ENCODE assay signal across 17 mouse cellular contexts in genomic region chr8:122593783-122594507, GRCm38 (mm10). TPM values are rescaled to one million over a fixed set of nuclear protein-coding genes. Genes with fewer than 3 reads are reported as not detected.
A peak's percentile ranks its signal among the peaks of the same experiment; 100 is the strongest.
DNase-seq lines count a peak whose midpoint lies in the region; ATAC-seq and TF ChIP-seq lines count a peak whose summit lies in the region.
"Had no signal": no experiment of that assay in that cellular context is flagged by ENCODE, and none has a peak within 500 bp of the region (broad histone marks: within the 10 kb centered on the region; RNA-seq: fewer than 3 reads in every experiment).

No protein-coding gene starts in this region.

- TF ChIP-seq POLR2A in bone marrow, adult 2 months (IDR thresholded peaks at IDR 0.05; ENCODE audit: borderline replicate concordance, control insufficient read depth, low read depth, low read length): no peak

- H3K27ac ChIP-seq in forebrain, embryonic 12.5 days: peak overlapping the region; percentile 54; the same call in 1 of the 2 replicates
- no peak overlapping the region for H3K27ac ChIP-seq in forebrain, embryonic 11.5 days (ENCODE audit: low read depth, low read length)
- H3K27ac ChIP-seq in bone marrow, adult 2 months (ENCODE audit: control insufficient read depth, insufficient read depth, low read depth, low read length, poor library complexity): peak overlapping the region; percentile 83
- H3K27ac ChIP-seq in embryonic facial prominence, embryonic 11.5 days (replicated peaks; ENCODE audit: low read depth, low read length): no peak overlapping the region
- no peak overlapping the region for H3K27ac ChIP-seq in limb, embryonic 12.5 days
- H3K27ac ChIP-seq: heart, embryonic 15.5 days; stomach, postnatal 0 days had no signal

- no peak for DNase-seq in forebrain, embryonic 11.5 days (ENCODE audit: low spot score)
- no peak for DNase-seq in embryonic facial prominence, embryonic 11.5 days (ENCODE audit: low spot score)
- DNase-seq in right cerebral cortex, adult 2 months (ENCODE audit: low spot score in 2 of 2): no peak
- no peak for DNase-seq in kidney, postnatal 36 days

- no peak overlapping the region for H3K4me2 ChIP-seq in forebrain, embryonic 12.5 days
- no peak overlapping the region for H3K4me2 ChIP-seq in forebrain, embryonic 11.5 days (ENCODE audit: low read depth, low read length, severe bottlenecking)
- H3K4me2 ChIP-seq in embryonic facial prominence, embryonic 11.5 days (ENCODE audit: low read depth, low read length): no peak overlapping the region
- H3K4me2 ChIP-seq in limb, embryonic 12.5 days: no peak overlapping the region
- H3K4me2 ChIP-seq: heart, embryonic 15.5 days had no signal

- no peak overlapping the region for H3K4me3 ChIP-seq in forebrain, embryonic 12.5 days (replicated peaks)
- no peak overlapping the region for H3K4me3 ChIP-seq in forebrain, embryonic 11.5 days (ENCODE audit: low read depth, low read length)
- peak overlapping the region; percentile 16 for H3K4me3 ChIP-seq in bone marrow, adult 2 months (replicated peaks; ENCODE audit: control insufficient read depth, low read depth, low read length)
- H3K4me3 ChIP-seq in embryonic facial prominence, embryonic 11.5 days (ENCODE audit: low read depth, low read length): no peak overlapping the region
- H3K4me3 ChIP-seq in limb, embryonic 12.5 days (replicated peaks): no peak overlapping the region
- H3K4me3 ChIP-seq: heart, embryonic 15.5 days had no signal

- no peaks in the 10 kb centered on the region for H3K4me1 ChIP-seq in forebrain, embryonic 12.5 days
- no peaks in the 10 kb centered on the region for H3K4me1 ChIP-seq in forebrain, embryonic 11.5 days (replicated peaks; ENCODE audit: control insufficient read depth, insufficient read depth, low read length)
- H3K4me1 ChIP-seq in bone marrow, adult 2 months (ENCODE audit: control insufficient read depth, insufficient read depth, low read length): peaks cover 18% of the 10 kb centered on the region
- H3K4me1 ChIP-seq in embryonic facial prominence, embryonic 11.5 days (ENCODE audit: control insufficient read depth, insufficient read depth, low read length): no peaks in the 10 kb centered on the region
- peaks cover 5% of the 10 kb centered on the region; the same call in 1 of the 2 replicates for H3K4me1 ChIP-seq in limb, embryonic 12.5 days (replicated peaks)
- H3K4me1 ChIP-seq: heart, embryonic 15.5 days had no signal

- no peak for TF ChIP-seq CTCF in bone marrow, adult 2 months (IDR thresholded peaks at IDR 0.05; ENCODE audit: control insufficient read depth, insufficient read depth, low read length)

- no peaks in the 10 kb centered on the region for H3K36me3 ChIP-seq in forebrain, embryonic 12.5 days (replicated peaks)
- H3K36me3 ChIP-seq in forebrain, embryonic 11.5 days (ENCODE audit: control insufficient read depth, insufficient read depth, low read length): no peaks in the 10 kb centered on the region
- no peaks in the 10 kb centered on the region for H3K36me3 ChIP-seq in embryonic facial prominence, embryonic 11.5 days (replicated peaks; ENCODE audit: control insufficient read depth, insufficient read depth, low read depth, low read length)
- H3K36me3 ChIP-seq in limb, embryonic 12.5 days: peaks cover 15% of the 10 kb centered on the region; the same call in 1 of the 2 replicates
- H3K36me3 ChIP-seq: heart, embryonic 15.5 days had no signal

- ATAC-seq in forebrain, embryonic 12.5 days (ENCODE audit: low FRiP score): no peak
- ATAC-seq in forebrain, embryonic 11.5 days (replicated peaks; ENCODE audit: low FRiP score): no peak
- ATAC-seq in embryonic facial prominence, embryonic 11.5 days (replicated peaks; ENCODE audit: insufficient number of reproducible peaks, low FRiP score, low TSS enrichment, low read depth): no peak
- ATAC-seq in limb, embryonic 12.5 days (ENCODE audit: insufficient number of reproducible peaks, insufficient read depth, low FRiP score, low TSS enrichment, low read depth): no peak
- ATAC-seq in granulocyte monocyte progenitor cell, adult 5-6 weeks (replicated peaks; ENCODE audit: poor library complexity, severe bottlenecking): no peak
- ATAC-seq: intestine, postnatal 0 days had no signal

- H3K9me3 ChIP-seq in forebrain, embryonic 12.5 days: no peaks in the 10 kb centered on the region
- no peaks in the 10 kb centered on the region for H3K9me3 ChIP-seq in forebrain, embryonic 11.5 days (ENCODE audit: control insufficient read depth, low read length)
- no peaks in the 10 kb centered on the region for H3K9me3 ChIP-seq in embryonic facial prominence, embryonic 11.5 days (replicated peaks; ENCODE audit: control insufficient read depth, low read length)
- no peaks in the 10 kb centered on the region for H3K9me3 ChIP-seq in limb, embryonic 12.5 days
- H3K9me3 ChIP-seq: G1E; heart, embryonic 15.5 days had no signal

- WGBS in forebrain, embryonic 12.5 days: 84% methylated on average over 19 of the region's 19 CpGs
- 82% methylated on average over 19 of the region's 19 CpGs for WGBS in forebrain, embryonic 11.5 days
- WGBS in bone marrow, adult 2 months: 75% methylated on average over 19 of the region's 19 CpGs
- WGBS in embryonic facial prominence, embryonic 11.5 days: 75% methylated on average over 19 of the region's 19 CpGs
- WGBS in limb, embryonic 12.5 days: 77% methylated on average over 19 of the region's 19 CpGs

- no peaks in the 10 kb centered on the region for H3K27me3 ChIP-seq in forebrain, embryonic 12.5 days
- H3K27me3 ChIP-seq in forebrain, embryonic 11.5 days (ENCODE audit: control insufficient read depth, insufficient read depth, low read length): no peaks in the 10 kb centered on the region
- no peaks in the 10 kb centered on the region for H3K27me3 ChIP-seq in embryonic facial prominence, embryonic 11.5 days (ENCODE audit: control insufficient read depth, insufficient read depth, low read length)
- H3K27me3 ChIP-seq in limb, embryonic 12.5 days: no peaks in the 10 kb centered on the region
- H3K27me3 ChIP-seq: heart, embryonic 15.5 days had no signal

- no peak overlapping the region for H3K9ac ChIP-seq in forebrain, embryonic 12.5 days
- H3K9ac ChIP-seq in forebrain, embryonic 11.5 days (ENCODE audit: low read length): no peak overlapping the region
- H3K9ac ChIP-seq in embryonic facial prominence, embryonic 11.5 days (replicated peaks; ENCODE audit: low read length): 0 out of 2 replicates have a peak overlapping the region, but pooled peaks have one; percentile 3
- 0 out of 2 replicates have a peak overlapping the region, but pooled peaks have one; percentile 12 for H3K9ac ChIP-seq in limb, embryonic 12.5 days (replicated peaks)
- H3K9ac ChIP-seq: heart, embryonic 15.5 days had no signal

RNA-seq across cellular contexts. Expression of gene Aprt, which starts 17.2 kb away (rescaled TPM):
- 170 and 188 TPM in 2 replicates for polyA plus RNA-seq in forebrain, embryonic 12.5 days (2016; fragmentation: Nextera tagmentation; extraction: Ambion mirVana)
- polyA plus RNA-seq in forebrain, embryonic 11.5 days (2014; fragmentation: Nextera tagmentation; extraction: Ambion mirVana): 235 and 251 TPM in 2 replicates
- 41.8 and 95.4 TPM in 2 replicates for polyA plus RNA-seq in bone marrow, adult 2 months (2011; ENCODE audit: insufficient read depth, insufficient read length, low replicate concordance, missing spikeins)
- polyA plus RNA-seq in embryonic facial prominence, embryonic 11.5 days (2014; fragmentation: Nextera tagmentation; extraction: Ambion mirVana): 246 and 268 TPM in 2 replicates
- polyA plus RNA-seq in limb, embryonic 12.5 days (2016; fragmentation: Nextera tagmentation; extraction: Ambion mirVana): 299 and 305 TPM in 2 replicates
- 276 and 290 TPM in 2 replicates for total RNA-seq in granulocyte monocyte progenitor cell, adult 5-6 weeks (2014; fragmentation: Nextera tagmentation)
- 139 and 228 TPM in 2 replicates for total RNA-seq in granulocyte monocyte progenitor cell, adult 5-6 weeks (2017)

RNA-seq across cellular contexts. Expression of gene Galns, which starts 17.3 kb away (rescaled TPM):
- polyA plus RNA-seq in forebrain, embryonic 12.5 days (2016; fragmentation: Nextera tagmentation; extraction: Ambion mirVana): 4.2 and 5.0 TPM in 2 replicates
- 4.5 and 5.8 TPM in 2 replicates for polyA plus RNA-seq in forebrain, embryonic 11.5 days (2014; fragmentation: Nextera tagmentation; extraction: Ambion mirVana)
- polyA plus RNA-seq in bone marrow, adult 2 months (2011; ENCODE audit: insufficient read depth, insufficient read length, low replicate concordance, missing spikeins): 18.7 and 40.6 TPM in 2 replicates
- 4.3 and 6.6 TPM in 2 replicates for polyA plus RNA-seq in embryonic facial prominence, embryonic 11.5 days (2014; fragmentation: Nextera tagmentation; extraction: Ambion mirVana)
- 5.9 and 8.4 TPM in 2 replicates for polyA plus RNA-seq in limb, embryonic 12.5 days (2016; fragmentation: Nextera tagmentation; extraction: Ambion mirVana)
- total RNA-seq in granulocyte monocyte progenitor cell, adult 5-6 weeks (2014; fragmentation: Nextera tagmentation): 39.0 and 46.3 TPM in 2 replicates
- 36.1 and 46.6 TPM in 2 replicates for total RNA-seq in granulocyte monocyte progenitor cell, adult 5-6 weeks (2017)

RNA-seq across cellular contexts. Expression of gene Trappc2l, which starts 17.5 kb away (rescaled TPM):
- 42.2 and 44.2 TPM in 2 replicates for polyA plus RNA-seq in forebrain, embryonic 12.5 days (2016; fragmentation: Nextera tagmentation; extraction: Ambion mirVana)
- polyA plus RNA-seq in forebrain, embryonic 11.5 days (2014; fragmentation: Nextera tagmentation; extraction: Ambion mirVana): 39.3 and 49.9 TPM in 2 replicates
- polyA plus RNA-seq in bone marrow, adult 2 months (2011; ENCODE audit: insufficient read depth, insufficient read length, low replicate concordance, missing spikeins): 14.0 and 36.5 TPM in 2 replicates
- 38.1 and 43.6 TPM in 2 replicates for polyA plus RNA-seq in embryonic facial prominence, embryonic 11.5 days (2014; fragmentation: Nextera tagmentation; extraction: Ambion mirVana)
- polyA plus RNA-seq in limb, embryonic 12.5 days (2016; fragmentation: Nextera tagmentation; extraction: Ambion mirVana): 39.0 and 48.0 TPM in 2 replicates
- total RNA-seq in granulocyte monocyte progenitor cell, adult 5-6 weeks (2014; fragmentation: Nextera tagmentation): 41.0 and 55.7 TPM in 2 replicates
- 16.1 and 21.7 TPM in 2 replicates for total RNA-seq in granulocyte monocyte progenitor cell, adult 5-6 weeks (2017)

RNA-seq across cellular contexts. Expression of gene Cdt1, which starts 26.1 kb away (rescaled TPM):
- 43.7 and 46.0 TPM in 2 replicates for polyA plus RNA-seq in forebrain, embryonic 12.5 days (2016; fragmentation: Nextera tagmentation; extraction: Ambion mirVana)
- polyA plus RNA-seq in forebrain, embryonic 11.5 days (2014; fragmentation: Nextera tagmentation; extraction: Ambion mirVana): 57.9 and 59.6 TPM in 2 replicates
- 62.8 and 68.5 TPM in 2 replicates for polyA plus RNA-seq in bone marrow, adult 2 months (2011; ENCODE audit: insufficient read depth, insufficient read length, low replicate concordance, missing spikeins)
- polyA plus RNA-seq in embryonic facial prominence, embryonic 11.5 days (2014; fragmentation: Nextera tagmentation; extraction: Ambion mirVana): 31.6 and 32.1 TPM in 2 replicates
- 52.3 and 52.7 TPM in 2 replicates for polyA plus RNA-seq in limb, embryonic 12.5 days (2016; fragmentation: Nextera tagmentation; extraction: Ambion mirVana)
- 76.0 and 153 TPM in 2 replicates for total RNA-seq in granulocyte monocyte progenitor cell, adult 5-6 weeks (2014; fragmentation: Nextera tagmentation)
- 38.6 and 38.8 TPM in 2 replicates for total RNA-seq in granulocyte monocyte progenitor cell, adult 5-6 weeks (2017)

RNA-seq across cellular contexts. Expression of gene Pabpn1l, which starts 28.6 kb away (rescaled TPM):
- not detected in 2 replicates for polyA plus RNA-seq in forebrain, embryonic 12.5 days (2016; fragmentation: Nextera tagmentation; extraction: Ambion mirVana)
- polyA plus RNA-seq in forebrain, embryonic 11.5 days (2014; fragmentation: Nextera tagmentation; extraction: Ambion mirVana): not detected in 2 replicates
- polyA plus RNA-seq in bone marrow, adult 2 months (2011; ENCODE audit: insufficient read depth, insufficient read length, low replicate concordance, missing spikeins): not detected in 2 replicates
- not detected in 2 replicates for polyA plus RNA-seq in embryonic facial prominence, embryonic 11.5 days (2014; fragmentation: Nextera tagmentation; extraction: Ambion mirVana)
- polyA plus RNA-seq in limb, embryonic 12.5 days (2016; fragmentation: Nextera tagmentation; extraction: Ambion mirVana): not detected in 2 replicates
- total RNA-seq in granulocyte monocyte progenitor cell, adult 5-6 weeks (2014; fragmentation: Nextera tagmentation): not detected in 2 replicates
- total RNA-seq in granulocyte monocyte progenitor cell, adult 5-6 weeks (2017): not detected in 2 replicates
- total RNA-seq: gastrocnemius, adult 18-20 months; layer of hippocampus, adult 18-20 months; neutrophil, adult 5-6 weeks had no signal
- polyA plus RNA-seq: G1E; heart, embryonic 15.5 days; intestine, postnatal 0 days; limb, embryonic 11.5 days; small intestine, adult 2 months had no signal

Comparison
In these comparisons a context has a peak if more than half of its experiments do, and no peak if none do; other contexts are left out.
1. H3K27ac ChIP-seq: peak in forebrain, embryonic 12.5 days (single experiment) and bone marrow, adult 2 months (single experiment); none in forebrain, embryonic 11.5 days (single experiment), embryonic facial prominence, embryonic 11.5 days (single experiment) and limb, embryonic 12.5 days (single experiment).
2. H3K9ac ChIP-seq: peak in embryonic facial prominence, embryonic 11.5 days (single experiment) and limb, embryonic 12.5 days (single experiment); none in forebrain, embryonic 12.5 days (single experiment) and forebrain, embryonic 11.5 days (single experiment).